Mouse (Mus musculus) heart, embryonic 11.5 days (tissue): ENCODE results near the gene Prg3. TPM values are rescaled to one million over a fixed set of nuclear protein-coding genes. Genes with fewer than 3 reads are reported as not detected.

Experiments used
- ATAC-seq: fragments of 200-750 bp; cut with Nextera tagmentation; replicated peaks from 2 replicates; pipeline ENCODE4 v1.8.0; 2017; ENCODE audit warnings: moderate library complexity; ENCODE audit not compliant: insufficient number of reproducible peaks, low FRiP score, low TSS enrichment
- H3K27ac ChIP-seq: fragments of 300-500 bp; sonication (generic); 2 replicates; pipeline ENCODE4 v1.5.1; 2014; ENCODE audit warnings: mild to moderate bottlenecking, low read depth, low read length
- H3K27me3 ChIP-seq: fragments of 300-500 bp; sonication (generic); 2 replicates; pipeline ENCODE4 v1.6.1; 2014; ENCODE audit warnings: mild to moderate bottlenecking, low read length, mixed read lengths; ENCODE audit not compliant: control insufficient read depth, insufficient read depth
- H3K36me3 ChIP-seq: fragments of 300-500 bp; sonication (generic); 2 replicates; pipeline ENCODE4 v1.6.1; 2014; ENCODE audit warnings: mild to moderate bottlenecking, low read length, moderate library complexity, mixed read lengths; ENCODE audit not compliant: control insufficient read depth, insufficient read depth
- H3K4me1 ChIP-seq: fragments of 300-500 bp; sonication (generic); 2 replicates; pipeline ENCODE4 v1.6.1; 2014; ENCODE audit warnings: low read length; ENCODE audit not compliant: control insufficient read depth, insufficient read depth
- H3K4me2 ChIP-seq: fragments of 300-500 bp; sonication (generic); 2 replicates; pipeline ENCODE4 v1.6.1; 2014; ENCODE audit warnings: mild to moderate bottlenecking, moderate library complexity
- H3K4me3 ChIP-seq: fragments of 300-500 bp; sonication (generic); 2 replicates; pipeline ENCODE4 v1.5.1; 2014; ENCODE audit warnings: low read depth, low read length
- H3K9ac ChIP-seq: fragments of 300-500 bp; sonication (generic); 2 replicates; pipeline ENCODE4 v1.6.1; 2014; ENCODE audit warnings: mild to moderate bottlenecking, low read depth, low read length, moderate library complexity
- H3K9me3 ChIP-seq: fragments of 300-500 bp; sonication (generic); replicated peaks from 2 replicates; pipeline ENCODE4 v1.6.1; 2016; ENCODE audit warnings: low read length; ENCODE audit not compliant: control insufficient read depth
- WGBS: fragments of 180-500 bp; shearing (Covaris S2); extraction: QIAGEN DNeasy Blood & Tissue Kit; methylation state at CpG from one replicate; pipeline ENCODE4 v1.1.7; 2014; ENCODE audit not compliant: insufficient replicate concordance; 5-methylcytosine and 5-hydroxymethylcytosine counted together
- polyA plus RNA-seq: library from polyadenylated mRNA; unstranded; fragments of >200 nt; fragmentation: Nextera tagmentation; extraction: Ambion mirVana; gene quantifications from 2 replicates; pipeline ENCODE4 v1.2.1, GENCODE M21; 2014

Prg3 gene
- polyA plus RNA-seq, 1 experiment from 2014 or later = 0.37 TPM

DNA sequence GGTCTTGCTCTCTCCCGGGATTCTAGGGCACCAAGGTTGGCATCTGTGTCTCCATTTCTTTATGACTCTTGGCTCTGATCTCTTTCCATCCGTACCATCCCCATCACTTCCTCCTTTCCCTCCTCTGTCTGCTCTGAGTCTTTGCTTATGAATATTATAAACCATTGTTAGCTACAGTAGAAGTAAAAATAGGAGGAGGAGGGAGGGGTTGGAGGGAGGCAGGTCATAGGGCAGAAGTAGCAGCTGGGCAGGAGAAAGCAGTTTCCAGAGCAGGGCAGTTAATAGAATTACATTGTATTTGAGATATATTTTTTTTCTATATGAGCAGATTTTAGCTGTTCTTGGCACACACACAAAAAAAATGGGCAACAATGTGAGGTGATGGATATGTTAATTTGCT lies 39.3 kb upstream of the Prg3 start:
- no peak overlapping the region for H3K4me2 ChIP-seq
- no peak overlapping the region for H3K27ac ChIP-seq
- H3K4me1 ChIP-seq = no peaks in the 10 kb centered on the region
- no peak overlapping the region for H3K9ac ChIP-seq
- H3K36me3 ChIP-seq = peaks cover 31% of the 10 kb centered on the region
- 95% methylated on average over 2 of the region's 2 CpGs for WGBS
- ATAC-seq = no peak
- no peaks in the 10 kb centered on the region for H3K9me3 ChIP-seq
- H3K27me3 ChIP-seq = no peaks in the 10 kb centered on the region
- H3K4me3 ChIP-seq = no peak overlapping the region

GRCm38 (mm10) chr2:84951027-84951426 lies 37.0 kb upstream of the Prg3 start:
- Histone ChIP-seq H3K9ac (no peak overlapping the region), H3K4me1 (no peaks in the 10 kb centered on the region), H3K4me2 (no peak overlapping the region), H3K4me3 (no peak overlapping the region), H3K9me3 (no peaks in the 10 kb centered on the region), H3K27ac (no peak overlapping the region), H3K36me3 (peaks cover 31% of the 10 kb centered on the region), H3K27me3 (no peaks in the 10 kb centered on the region)
- 77% methylated on average over 8 of the region's 8 CpGs for WGBS
- no peak for ATAC-seq

DNA sequence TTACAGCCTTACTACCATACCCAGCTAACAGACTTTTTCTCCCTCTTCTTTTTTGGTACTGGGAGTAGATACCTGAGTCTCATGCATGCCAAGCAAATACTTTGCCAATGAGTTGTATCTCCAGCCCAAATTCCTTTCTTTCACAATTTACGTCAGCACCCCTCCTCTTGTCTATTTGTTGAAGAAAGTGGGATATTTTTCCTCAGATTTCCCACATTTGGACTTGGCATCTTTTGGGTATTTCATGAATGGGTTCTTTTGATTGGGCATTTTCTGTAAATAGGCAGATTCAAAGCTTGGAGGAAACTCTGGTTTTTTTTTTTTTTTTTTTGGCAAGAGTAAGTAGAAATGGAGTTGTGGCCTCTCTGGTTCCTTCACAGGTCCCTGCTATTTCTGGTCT lies 35.8 kb upstream of the Prg3 start:
- Histone ChIP-seq H3K36me3 (peaks cover 27% of the 10 kb centered on the region), H3K27ac (no peak overlapping the region), H3K9ac (no peak overlapping the region), H3K4me3 (no peak overlapping the region), H3K4me1 (no peaks in the 10 kb centered on the region), H3K9me3 (no peaks in the 10 kb centered on the region), H3K4me2 (no peak overlapping the region), H3K27me3 (no peaks in the 10 kb centered on the region)
- WGBS = 92% methylated on average over 1 of the region's 1 CpGs
- no peak for ATAC-seq

GRCm38 (mm10) chr2:84952693-84953092 lies 35.3 kb upstream of the Prg3 start:
- no peak overlapping the region for H3K9ac ChIP-seq
- ATAC-seq = no peak
- H3K4me1 ChIP-seq = no peaks in the 10 kb centered on the region
- peaks cover 26% of the 10 kb centered on the region for H3K36me3 ChIP-seq
- no peak overlapping the region for H3K4me2 ChIP-seq
- no peaks in the 10 kb centered on the region for H3K27me3 ChIP-seq
- no peak overlapping the region for H3K27ac ChIP-seq
- 83% methylated on average over 4 of the region's 4 CpGs for WGBS
- H3K9me3 ChIP-seq = no peaks in the 10 kb centered on the region
- H3K4me3 ChIP-seq = no peak overlapping the region

DNA sequence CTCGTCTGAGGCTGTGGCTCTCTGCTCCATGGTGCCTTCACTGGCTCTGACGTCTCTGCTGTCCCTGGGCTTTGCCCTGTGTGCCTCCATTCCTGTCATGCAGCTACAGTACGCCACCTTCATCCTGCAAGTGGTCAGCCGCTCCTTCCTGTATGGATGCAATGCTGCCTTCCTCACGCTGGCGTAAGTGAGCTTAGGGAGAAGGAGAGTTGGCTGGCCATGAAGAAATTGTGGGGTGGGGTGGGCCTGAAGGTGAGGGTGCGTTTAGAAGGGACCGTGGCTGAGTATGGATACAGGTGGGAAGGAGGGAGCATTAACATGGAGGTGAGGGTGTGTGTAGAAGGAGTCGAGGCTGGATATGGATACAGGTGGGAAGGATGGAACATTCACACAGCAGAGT lies 32.6 kb upstream of the Prg3 start:
- H3K36me3 ChIP-seq = peaks cover 16% of the 10 kb centered on the region
- ATAC-seq = no peak

GRCm38 (mm10) chr2:84956274-84956673 lies 31.7 kb upstream of the Prg3 start:
- no peak; the same call in 1 of the 2 replicates for ATAC-seq
- Histone ChIP-seq H3K9ac (no peak overlapping the region), H3K4me1 (no peaks in the 10 kb centered on the region), H3K27ac (no peak overlapping the region), H3K9me3 (no peaks in the 10 kb centered on the region), H3K4me2 (no peak overlapping the region), H3K36me3 (peaks cover 11% of the 10 kb centered on the region; the same call in 1 of the 2 replicates), H3K4me3 (no peak overlapping the region), H3K27me3 (no peaks in the 10 kb centered on the region)
- 61% methylated on average over 5 of the region's 5 CpGs for WGBS

More for the DNA sequence above, 32.6 kb upstream of the Prg3 start:
- Histone ChIP-seq H3K27me3 (no peaks in the 10 kb centered on the region), H3K9ac (no peak overlapping the region), H3K9me3 (no peaks in the 10 kb centered on the region), H3K27ac (no peak overlapping the region), H3K4me2 (no peak overlapping the region), H3K4me3 (no peak overlapping the region), H3K4me1 (no peaks in the 10 kb centered on the region)
- 88% methylated on average over 9 of the region's 9 CpGs for WGBS

GRCm38 (mm10) chr2:84958588-84959264 lies 29.3 kb upstream of the Prg3 start:
- Histone ChIP-seq H3K4me2 (no peak overlapping the region), H3K27me3 (no peaks in the 10 kb centered on the region), H3K27ac (no peak overlapping the region), H3K4me3 (no peak overlapping the region), H3K9ac (no peak overlapping the region), H3K4me1 (no peaks in the 10 kb centered on the region), H3K9me3 (no peaks in the 10 kb centered on the region), H3K36me3 (peaks cover 11% of the 10 kb centered on the region; the same call in 1 of the 2 replicates)
- ATAC-seq = no peak
- 88% methylated on average over 11 of the region's 11 CpGs for WGBS

DNA sequence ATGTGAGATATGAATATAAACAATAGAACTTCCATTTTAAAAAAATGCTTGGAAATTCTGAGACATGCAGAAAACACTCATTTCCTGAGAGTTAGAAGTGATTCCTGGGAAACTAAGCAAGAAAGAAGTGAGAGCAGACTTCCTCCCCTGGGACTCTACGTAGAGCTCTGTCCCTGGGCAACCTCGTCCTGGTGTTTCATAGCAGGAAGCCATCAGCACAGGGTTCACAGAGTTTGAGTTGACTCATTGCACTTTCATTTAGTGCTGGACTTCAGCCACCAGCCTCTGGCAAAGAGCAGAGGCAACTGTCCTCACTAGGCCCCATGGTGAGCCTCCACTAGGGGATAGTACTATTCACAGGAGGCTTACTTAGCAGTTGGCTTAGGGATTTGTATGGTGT lies 26.7 kb upstream of the Prg3 start:
- no peak overlapping the region for H3K27ac ChIP-seq
- no peak for ATAC-seq

GRCm38 (mm10) chr2:84961901-84962300 lies 26.1 kb upstream of the Prg3 start:
- Histone ChIP-seq H3K4me3 (no peak overlapping the region), H3K9ac (no peak overlapping the region), H3K4me1 (no peaks in the 10 kb centered on the region), H3K27me3 (no peaks in the 10 kb centered on the region), H3K27ac (no peak overlapping the region), H3K9me3 (no peaks in the 10 kb centered on the region), H3K36me3 (peaks cover 6% of the 10 kb centered on the region; the same call in 1 of the 2 replicates), H3K4me2 (no peak overlapping the region)
- ATAC-seq = no peak
- 89% methylated on average over 3 of the region's 3 CpGs for WGBS

More for the DNA sequence above, 26.7 kb upstream of the Prg3 start:
- no peak overlapping the region for H3K9ac ChIP-seq
- no peak overlapping the region for H3K4me3 ChIP-seq
- H3K27me3 ChIP-seq = no peaks in the 10 kb centered on the region
- peaks cover 6% of the 10 kb centered on the region; the same call in 1 of the 2 replicates for H3K36me3 ChIP-seq
- no peak overlapping the region for H3K4me2 ChIP-seq
- no peaks in the 10 kb centered on the region for H3K9me3 ChIP-seq
- WGBS = 62% methylated on average over 2 of the region's 2 CpGs
- no peaks in the 10 kb centered on the region for H3K4me1 ChIP-seq
